Mouse (Mus musculus) cerebellum, adult 2 months (tissue): Measurements from ENCODE around the gene Tlr12.
"Not testable (repeated sequence)": the region's sequence is repeated elsewhere in the genome, so short reads cannot be mapped to it uniquely, and the experiment has no call there.

Source experiments
- CTCF ChIP-seq: fragments of 200-500 bp; IDR thresholded peaks from 2 replicates; pipeline ENCODE4 v1.5.1; 2011; ENCODE audit warnings: low read depth, mild to moderate bottlenecking, control low read depth, low read length, moderate library complexity, borderline replicate concordance; ENCODE audit not compliant: insufficient read depth
- POLR2A ChIP-seq: fragments of 200-500 bp; IDR thresholded peaks from 2 replicates; pipeline ENCODE4 v1.6.1; 2011; ENCODE audit warnings: low read length, control low read depth, borderline replicate concordance; ENCODE audit not compliant: insufficient read depth

GRCm38 (mm10) chr4:128611726-128612125 lies 6.7 kb downstream of the Tlr12 start:
- TF ChIP-seq POLR2A, CTCF: not testable (repeated sequence)
